Mouse (Mus musculus) embryonic facial prominence, embryonic 11.5 days (tissue): ENCODE results near the gene Arl15. TPM values are rescaled to one million over a fixed set of nuclear protein-coding genes. Genes with fewer than 3 reads are reported as not detected.

Experiments
- ATAC-seq: fragments of 200-750 bp; cut with Nextera tagmentation; replicated peaks from 2 replicates; pipeline ENCODE4 v1.8.0; 2017; ENCODE audit warnings: low read depth; ENCODE audit not compliant: insufficient number of reproducible peaks, low FRiP score, low TSS enrichment
- DNase-seq: peaks from one replicate; pipeline ENCODE4 v3.0.0-alpha.2; 2015; ENCODE audit warnings: low spot score
- H3K27ac ChIP-seq: fragments of 300-500 bp; sonication (generic); replicated peaks from 2 replicates; pipeline ENCODE4 v1.5.1; 2014; ENCODE audit warnings: mild to moderate bottlenecking, low read depth, low read length, control low read depth
- H3K27me3 ChIP-seq: fragments of 300-500 bp; sonication (generic); 2 replicates; pipeline ENCODE4 v1.6.1; 2014; ENCODE audit warnings: mild to moderate bottlenecking, low read length, moderate library complexity, mixed read lengths; ENCODE audit not compliant: control insufficient read depth, insufficient read depth
- H3K36me3 ChIP-seq: fragments of 300-500 bp; sonication (generic); replicated peaks from 2 replicates; pipeline ENCODE4 v1.6.1; 2014; ENCODE audit warnings: low read depth, mild to moderate bottlenecking, low read length, moderate library complexity, mixed read lengths; ENCODE audit not compliant: control insufficient read depth, insufficient read depth
- H3K4me1 ChIP-seq: fragments of 300-500 bp; sonication (generic); 2 replicates; pipeline ENCODE4 v1.6.1; 2014; ENCODE audit warnings: low read length, mixed read lengths; ENCODE audit not compliant: control insufficient read depth, insufficient read depth
- H3K4me2 ChIP-seq: fragments of 300-500 bp; sonication (generic); 2 replicates; pipeline ENCODE4 v1.6.1; 2014; ENCODE audit warnings: low read depth, mild to moderate bottlenecking, control low read depth, low read length, moderate library complexity
- H3K4me3 ChIP-seq: fragments of 300-500 bp; sonication (generic); 2 replicates; pipeline ENCODE4 v1.5.1; 2014; ENCODE audit warnings: low read depth, low read length, control low read depth
- H3K9ac ChIP-seq: fragments of 300-500 bp; sonication (generic); replicated peaks from 2 replicates; pipeline ENCODE4 v1.6.1; 2014; ENCODE audit warnings: mild to moderate bottlenecking, control low read depth, low read length
- H3K9me3 ChIP-seq: fragments of 300-500 bp; sonication (generic); replicated peaks from 2 replicates; pipeline ENCODE4 v1.6.1; 2016; ENCODE audit warnings: mild to moderate bottlenecking, low read length, inconsistent platforms, mixed read lengths; ENCODE audit not compliant: control insufficient read depth
- WGBS: fragments of 180-500 bp; shearing (Covaris S2); extraction: QIAGEN DNeasy Blood & Tissue Kit; methylation state at CpG from one replicate; pipeline ENCODE4 v1.1.7; 2014; 5-methylcytosine and 5-hydroxymethylcytosine counted together
- polyA plus RNA-seq: library from polyadenylated mRNA; unstranded; fragments of >200 nt; fragmentation: Nextera tagmentation; extraction: Ambion mirVana; gene quantifications from 2 replicates; pipeline ENCODE4 v1.2.1, GENCODE M21; 2014

Gene Arl15
- polyA plus RNA-seq, 1 experiment from 2014 or later, result 10.9 TPM

GRCm38 (mm10) chr13:113811910-113812592, 17.7 kb downstream of the Arl15 start:
- Histone ChIP-seq H3K36me3 (no peaks in the 10 kb centered on the region), H3K27me3 (no peaks in the 10 kb centered on the region), H3K9me3 (no peaks in the 10 kb centered on the region), H3K27ac (no peak overlapping the region), H3K4me3 (no peak overlapping the region), H3K9ac (no peak overlapping the region), H3K4me1 (no peaks in the 10 kb centered on the region; the same call in 1 of the 2 replicates), H3K4me2 (no peak overlapping the region)
- no peak for DNase-seq
- WGBS, result 48% methylated on average over 9 of the region's 9 CpGs
- ATAC-seq, result no peak

- no peak for DNase-seq
- ATAC-seq, result no peak
- Histone ChIP-seq H3K9ac (no peak overlapping the region), H3K4me1 (no peaks in the 10 kb centered on the region; the same call in 1 of the 2 replicates), H3K4me3 (no peak overlapping the region), H3K4me2 (no peak overlapping the region), H3K27me3 (no peaks in the 10 kb centered on the region), H3K27ac (no peak overlapping the region), H3K9me3 (no peaks in the 10 kb centered on the region), H3K36me3 (no peaks in the 10 kb centered on the region)
- WGBS, result 60% methylated on average over 6 of the region's 6 CpGs
These were observed 18.3 kb downstream of the Arl15 start for GRCm38 (mm10) chr13:113812593-113812975.

- 87% methylated on average over 8 of the region's 8 CpGs for WGBS
- Histone ChIP-seq H3K9me3 (no peaks in the 10 kb centered on the region), H3K36me3 (no peaks in the 10 kb centered on the region), H3K27ac (no peak overlapping the region), H3K27me3 (no peaks in the 10 kb centered on the region), H3K4me1 (no peaks in the 10 kb centered on the region; the same call in 1 of the 2 replicates), H3K4me3 (no peak overlapping the region), H3K4me2 (no peak overlapping the region), H3K9ac (no peak overlapping the region)
- ATAC-seq (no peak), DNase-seq (no peak)
These were observed 19.8 kb downstream of the Arl15 start for GRCm38 (mm10) chr13:113814121-113814520.

GRCm38 (mm10) chr13:113815697-113816420, 21.6 kb downstream of the Arl15 start:
- Histone ChIP-seq H3K4me3 (no peak overlapping the region), H3K4me2 (no peak overlapping the region), H3K27ac (no peak overlapping the region), H3K4me1 (no peaks in the 10 kb centered on the region; the same call in 1 of the 2 replicates), H3K9ac (no peak overlapping the region), H3K36me3 (no peaks in the 10 kb centered on the region), H3K9me3 (no peaks in the 10 kb centered on the region), H3K27me3 (no peaks in the 10 kb centered on the region)
- 34% methylated on average over 15 of the region's 15 CpGs for WGBS
- ATAC-seq, result no peak
- peak; percentile 15 for DNase-seq

GRCm38 (mm10) chr13:113816421-113816810, 22.1 kb downstream of the Arl15 start:
- DNase-seq, result no peak
- no peak for ATAC-seq
- no peak overlapping the region for H3K4me2 ChIP-seq
- no peak overlapping the region for H3K9ac ChIP-seq
- 66% methylated on average over 6 of the region's 6 CpGs for WGBS
- no peaks in the 10 kb centered on the region for H3K36me3 ChIP-seq
- no peaks in the 10 kb centered on the region for H3K27me3 ChIP-seq
- no peak overlapping the region for H3K27ac ChIP-seq
- H3K4me1 ChIP-seq, result no peaks in the 10 kb centered on the region; the same call in 1 of the 2 replicates
- H3K4me3 ChIP-seq, result no peak overlapping the region
- no peaks in the 10 kb centered on the region for H3K9me3 ChIP-seq

- DNase-seq (no peak), ATAC-seq (no peak)
- Histone ChIP-seq H3K9ac (no peak overlapping the region), H3K27ac (no peak overlapping the region), H3K27me3 (no peaks in the 10 kb centered on the region), H3K36me3 (no peaks in the 10 kb centered on the region), H3K9me3 (no peaks in the 10 kb centered on the region), H3K4me2 (no peak overlapping the region), H3K4me1 (no peaks in the 10 kb centered on the region; the same call in 1 of the 2 replicates), H3K4me3 (no peak overlapping the region)
- 93% methylated on average over 7 of the region's 7 CpGs for WGBS
These were observed 24.7 kb downstream of the Arl15 start for GRCm38 (mm10) chr13:113819006-113819405.

- Histone ChIP-seq H3K4me2 (no peak overlapping the region), H3K27me3 (no peaks in the 10 kb centered on the region), H3K9ac (no peak overlapping the region), H3K9me3 (no peaks in the 10 kb centered on the region), H3K4me3 (no peak overlapping the region), H3K27ac (no peak overlapping the region), H3K4me1 (no peaks in the 10 kb centered on the region; the same call in 1 of the 2 replicates), H3K36me3 (no peaks in the 10 kb centered on the region)
- DNase-seq (no peak), ATAC-seq (no peak)
- WGBS, result 85% methylated on average over 3 of the region's 3 CpGs
These were observed 25.9 kb downstream of the Arl15 start for GRCm38 (mm10) chr13:113820176-113820575.

GRCm38 (mm10) chr13:113821891-113822290, 27.6 kb downstream of the Arl15 start:
- H3K9ac ChIP-seq, result no peak overlapping the region
- 87% methylated on average over 12 of the region's 12 CpGs for WGBS
- H3K4me1 ChIP-seq, result no peaks in the 10 kb centered on the region
- H3K36me3 ChIP-seq, result no peaks in the 10 kb centered on the region
- H3K27ac ChIP-seq, result no peak overlapping the region
- DNase-seq (no peak), ATAC-seq (no peak)
- H3K9me3 ChIP-seq, result no peaks in the 10 kb centered on the region
- no peaks in the 10 kb centered on the region for H3K27me3 ChIP-seq
- no peak overlapping the region for H3K4me3 ChIP-seq
- no peak overlapping the region for H3K4me2 ChIP-seq
